Mouse (Mus musculus) hematopoietic stem cell, adult 5-6 weeks (primary cell): ENCODE results near the gene Gsg1. TPM values are rescaled to one million over a fixed set of nuclear protein-coding genes. Genes with fewer than 3 reads are reported as not detected.

ENCODE experiments used
- ATAC-seq, 2 experiments: fragments of 125-278 bp in 1 of 2; replicated peaks in 1 of 2; 2 replicates each; pipeline ENCODE4 v1.8.0; 2016 to 2017; ENCODE audit warnings: inconsistent platforms in 2 of 2, mild to moderate bottlenecking in 2 of 2, moderate number of reproducible peaks in 2 of 2, low read depth in 1 of 2, moderate TSS enrichment in 1 of 2; ENCODE audit not compliant: low FRiP score in 2 of 2, poor library complexity in 2 of 2, severe bottlenecking in 2 of 2, insufficient read depth in 1 of 2, low TSS enrichment in 1 of 2
- total RNA-seq: library from RNA; stranded (forward); fragments of 172-1452, 232-1000 nt; gene quantifications from 2 replicates; pipeline ENCODE4 v1.2.3, GENCODE M21; 2017

Gene Gsg1
- total RNA-seq, 1 experiment from 2014 or later = 1.6 TPM

DNA sequence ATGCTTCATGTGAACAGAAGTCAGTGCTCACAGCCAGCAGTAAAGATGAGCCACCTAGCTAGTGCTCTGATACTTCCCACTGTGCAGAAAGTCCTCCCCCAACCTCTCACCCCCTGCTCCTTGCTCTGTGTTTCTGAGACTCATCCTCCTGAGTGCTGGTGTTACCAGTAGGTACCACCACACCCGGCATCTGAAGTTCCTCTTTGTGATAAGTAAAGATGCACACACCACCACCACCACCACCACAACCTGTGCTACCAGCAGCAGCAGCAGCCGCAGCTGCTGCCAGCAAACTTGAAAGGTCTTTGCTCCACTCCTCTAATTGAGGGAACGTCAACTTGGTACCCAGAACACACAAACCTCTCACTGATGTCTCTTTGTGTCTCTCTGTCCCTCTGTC is 13.1 kb upstream of the Gsg1 start:
- peak; percentile 53 to 75; a peak in 2 of 4 replicates for ATAC-seq

GRCm38 (mm10) chr6:135266056-135266455 is 11.9 kb upstream of the Gsg1 start:
- ATAC-seq = no peak

DNA sequence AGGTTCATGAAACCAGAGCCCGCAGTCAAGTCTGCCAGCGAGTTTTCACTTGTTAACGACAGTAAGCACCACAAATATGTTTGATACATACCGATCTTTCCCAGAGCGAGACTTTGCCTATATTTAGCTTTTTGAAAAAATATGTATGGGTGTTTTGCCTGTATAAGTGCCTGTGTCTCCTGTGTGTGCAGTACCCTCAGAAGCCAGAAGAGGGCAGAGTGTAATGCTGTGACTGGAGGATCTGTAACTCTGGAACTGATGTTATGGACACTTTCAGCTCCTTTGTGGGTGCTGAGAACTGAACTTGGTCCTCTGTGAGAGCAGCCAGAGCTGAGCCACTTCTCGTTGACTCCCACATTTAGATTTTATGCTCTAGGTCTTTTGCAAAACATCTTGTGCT is 10.0 kb upstream of the Gsg1 start:
- no peak for ATAC-seq

GRCm38 (mm10) chr6:135262565-135262964 is 8.4 kb upstream of the Gsg1 start:
- ATAC-seq = no peak

GRCm38 (mm10) chr6:135261124-135261523 is 7.0 kb upstream of the Gsg1 start:
- no peak for ATAC-seq

DNA sequence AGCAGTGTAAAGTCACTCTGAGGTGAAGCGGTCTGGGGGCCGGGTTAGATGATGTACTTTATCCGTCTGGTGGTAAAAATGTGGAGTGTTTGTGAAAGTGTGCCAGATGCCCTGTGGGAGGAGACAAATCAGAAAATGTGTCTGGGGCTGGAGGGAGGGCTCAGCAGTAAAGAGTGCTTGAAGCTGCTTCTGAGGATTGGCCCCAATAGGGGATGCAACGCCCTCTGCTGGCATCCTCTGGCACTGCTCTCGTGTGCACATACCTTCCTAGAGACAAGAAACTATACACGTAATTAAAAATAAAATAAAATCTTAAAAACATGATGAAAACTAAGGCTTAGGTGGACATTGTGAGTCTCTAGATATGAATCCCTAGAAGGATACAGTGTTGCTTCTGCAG is 6.3 kb upstream of the Gsg1 start:
- no peak for ATAC-seq

DNA sequence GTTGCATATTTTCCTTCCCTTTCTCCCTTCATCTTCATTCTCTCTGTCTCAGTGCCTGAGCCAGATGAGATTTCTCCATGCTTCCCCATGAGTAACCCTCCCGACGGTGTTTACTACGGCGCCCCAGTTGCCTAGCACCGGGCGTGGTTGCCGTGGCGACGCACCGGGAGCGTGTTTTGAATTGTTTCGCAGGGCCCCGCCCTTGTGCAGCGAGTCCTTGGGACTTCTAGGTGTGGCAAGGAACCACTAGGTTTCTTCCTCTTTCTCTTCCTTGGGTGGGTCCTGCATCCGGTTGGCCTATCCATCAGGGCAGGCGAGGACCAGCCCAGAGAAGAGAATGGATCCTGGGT is 1.4 kb downstream of the Gsg1 start:
- ATAC-seq = peak; percentile 86 to 88

- ATAC-seq = peak; percentile 13 to 60; a peak in 3 of 4 replicates
These were observed 2.1 kb downstream of the Gsg1 start for GRCm38 (mm10) chr6:135251849-135252727.

DNA sequence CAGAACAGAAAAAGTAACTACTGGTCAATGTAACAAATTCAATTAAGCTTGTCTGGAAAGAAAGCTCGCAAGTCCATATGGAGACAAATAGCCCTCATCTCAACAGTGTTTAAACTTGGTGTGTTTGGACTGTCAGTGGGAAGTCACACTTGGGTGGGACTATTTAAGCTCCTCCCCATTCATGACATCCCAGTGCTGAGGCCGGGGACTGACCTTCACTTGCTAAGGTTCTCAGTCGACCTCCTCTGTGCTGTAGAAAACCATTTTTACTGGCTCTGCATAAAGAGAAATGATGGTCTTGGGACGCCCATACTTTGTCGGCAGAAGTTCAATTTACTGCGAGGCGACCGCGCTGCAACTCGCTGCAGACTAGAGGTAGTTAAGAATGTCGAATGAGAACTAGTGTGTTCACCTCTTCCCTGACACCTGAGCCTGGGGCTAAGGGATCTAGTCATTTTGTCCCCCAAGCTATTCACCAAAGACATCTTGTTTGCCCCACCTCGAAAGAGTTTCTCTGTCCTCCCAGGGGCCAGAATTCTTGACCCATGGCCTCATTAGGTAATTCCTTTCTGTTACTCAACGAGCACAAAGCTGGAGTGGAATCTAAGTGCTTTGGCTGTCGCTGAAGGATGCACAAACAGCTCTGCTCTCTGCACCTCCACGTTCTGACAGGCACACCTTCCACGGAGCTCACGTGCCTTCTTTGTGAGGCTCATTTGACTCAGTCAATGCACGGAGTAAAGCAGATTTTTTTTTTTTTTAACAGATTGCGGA is 3.0 kb downstream of the Gsg1 start:
- ATAC-seq = no peak

GRCm38 (mm10) chr6:135249846-135250531 is 4.2 kb downstream of the Gsg1 start:
- ATAC-seq = peak in 1 of 2 experiments; percentile 51; a peak in 1 of 4 replicates

DNA sequence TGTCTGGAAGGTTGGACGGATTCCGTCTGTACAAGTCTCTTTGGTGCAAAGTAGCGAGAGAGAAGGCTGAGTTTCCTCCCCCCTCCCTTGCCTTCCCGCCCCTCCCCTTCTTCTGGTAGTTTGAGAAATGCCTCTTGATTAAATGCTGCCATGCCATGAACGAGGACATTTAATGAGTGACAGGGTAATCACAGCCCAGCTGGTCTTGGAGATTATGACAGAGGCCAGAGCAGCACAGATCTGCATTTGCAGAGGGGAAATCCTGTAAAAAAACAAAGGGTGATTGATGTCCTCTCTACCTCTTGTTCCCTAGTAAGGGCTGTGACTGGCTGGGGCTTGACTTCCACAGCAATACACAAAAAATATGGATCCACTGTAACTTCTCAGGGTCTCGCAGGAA is 6.3 kb downstream of the Gsg1 start:
- no peak for ATAC-seq

DNA sequence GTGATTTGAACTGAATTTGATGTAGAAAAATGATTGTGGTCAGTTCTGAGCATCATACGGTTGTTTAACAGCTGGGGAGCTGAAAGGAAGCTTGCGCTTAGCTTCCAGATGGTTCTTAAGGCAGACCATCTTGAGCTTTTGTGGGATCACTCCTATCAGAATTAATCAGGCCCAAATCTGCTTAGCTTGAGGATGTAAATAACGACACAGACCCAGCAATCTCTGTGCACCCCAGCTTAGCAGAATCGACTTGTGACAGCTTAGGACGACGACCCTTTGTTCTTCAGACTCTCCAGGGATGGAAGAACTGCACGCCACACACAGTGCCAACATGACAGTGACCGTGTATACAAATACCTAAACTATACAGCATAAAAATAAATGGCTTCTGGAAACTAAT is 8.6 kb downstream of the Gsg1 start:
- ATAC-seq = no peak

DNA sequence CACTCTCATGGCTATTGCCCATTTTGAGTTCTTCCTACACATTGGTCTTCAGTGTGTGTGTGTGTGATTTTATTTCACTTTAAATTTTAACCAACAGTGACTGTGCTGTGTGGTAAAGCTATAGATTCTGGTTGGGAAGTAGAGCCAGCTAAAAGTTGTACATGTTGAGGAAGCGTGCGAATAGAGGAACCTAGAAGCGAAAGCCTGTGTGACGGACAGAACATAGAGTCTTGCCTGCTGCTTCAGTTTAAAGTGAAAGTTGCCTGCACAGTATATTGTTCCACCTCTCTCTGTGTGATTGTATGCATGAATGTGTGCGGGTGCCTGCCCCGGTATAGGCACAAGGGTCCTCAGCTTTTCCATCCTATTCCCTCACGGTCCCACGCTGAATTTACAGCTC is 13.8 kb downstream of the Gsg1 start:
- peak; percentile 46 to 53; a peak in 3 of 4 replicates for ATAC-seq

- no peak for ATAC-seq
These were observed 15.9 kb downstream of the Gsg1 start for GRCm38 (mm10) chr6:135238211-135238610.

GRCm38 (mm10) chr6:135237326-135237725 is 16.8 kb downstream of the Gsg1 start:
- ATAC-seq = peak; percentile 85 to 88

DNA sequence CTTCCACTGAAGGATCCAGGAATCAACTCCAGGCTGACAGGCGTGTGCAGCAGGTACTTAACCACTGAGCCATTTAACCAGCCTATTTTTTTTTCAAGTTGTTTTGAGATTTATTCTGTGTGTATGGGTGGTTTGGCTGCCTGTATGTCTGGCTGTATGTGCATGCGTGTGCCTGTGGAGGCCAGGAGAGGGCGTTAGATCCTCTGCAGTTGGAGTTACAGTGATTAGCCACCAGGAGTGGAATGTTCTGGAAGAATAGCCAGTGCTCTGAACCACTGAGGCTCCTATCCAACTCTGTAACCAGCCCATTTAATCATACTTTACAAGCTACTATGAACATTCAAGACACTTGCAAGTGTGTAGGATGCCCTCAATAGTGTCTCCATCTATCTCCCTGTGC is 17.6 kb downstream of the Gsg1 start:
- no peak for ATAC-seq

DNA sequence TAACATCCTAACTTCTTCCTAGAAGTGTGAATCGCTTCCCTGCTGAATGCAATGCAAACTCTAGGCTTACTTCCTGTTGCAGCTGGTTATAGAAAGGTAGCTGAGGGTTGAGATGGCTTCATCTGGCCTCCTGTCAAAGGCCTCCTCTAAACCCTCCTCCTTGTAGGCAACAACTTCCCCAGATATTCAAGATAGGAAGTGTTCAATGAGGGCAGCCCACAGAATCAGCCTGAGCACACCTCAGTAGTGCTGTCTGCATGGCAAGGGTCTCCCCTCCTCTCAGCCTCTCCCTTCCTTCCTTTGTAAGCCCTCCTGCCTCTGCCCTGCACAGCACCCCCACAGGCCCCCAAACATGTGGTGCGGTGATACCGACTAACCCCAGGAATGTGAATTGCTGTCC is 18.4 kb downstream of the Gsg1 start:
- ATAC-seq = no peak
